Mouse (Mus musculus) left cerebral cortex, adult 18-20 months (tissue): ENCODE data around the gene Obp2b. TPM values are rescaled to one million over a fixed set of nuclear protein-coding genes. Genes with fewer than 3 reads are reported as not detected.

ENCODE experiments used
- DNase-seq, 2 experiments: peaks; one replicate each; pipeline ENCODE4 v3.0.0; 2021 to 2022; ENCODE audit warnings: low spot score in 2 of 2, mixed read lengths in 1 of 2
- total RNA-seq, 2 experiments: library from RNA; stranded (reverse); gene quantifications; 2 replicates each; pipeline ENCODE4 v1.2.3; 2021

Gene Obp2b
- total RNA-seq, 2 experiments from 2014 or later, result not detected

DNA sequence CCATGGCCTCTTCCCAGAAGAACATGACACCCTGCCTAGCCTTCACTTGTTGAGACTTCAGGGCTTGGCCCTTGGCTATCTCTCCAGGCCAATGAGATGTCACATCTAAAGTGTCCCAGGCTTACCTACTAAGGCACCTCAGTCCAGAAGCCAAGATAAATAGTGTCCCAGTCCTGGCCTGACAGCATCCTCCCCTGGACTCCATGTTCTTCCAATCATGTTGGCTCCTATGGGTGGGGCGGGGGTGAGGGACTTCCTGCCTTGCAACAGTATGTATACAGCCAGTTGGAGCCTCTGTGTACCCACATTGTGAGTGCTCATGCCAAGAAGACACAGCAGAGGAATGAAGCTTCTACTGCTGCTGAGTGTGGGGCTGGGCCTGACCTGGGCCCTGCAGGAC, 39.9 kb downstream of the Obp2b start, which contains the start of gene Lcn11:
TSS of gene Lcn11 (plus strand) at position 301 of the 400 bp plus-strand sequence.
- DNase-seq, result no peak

DNA sequence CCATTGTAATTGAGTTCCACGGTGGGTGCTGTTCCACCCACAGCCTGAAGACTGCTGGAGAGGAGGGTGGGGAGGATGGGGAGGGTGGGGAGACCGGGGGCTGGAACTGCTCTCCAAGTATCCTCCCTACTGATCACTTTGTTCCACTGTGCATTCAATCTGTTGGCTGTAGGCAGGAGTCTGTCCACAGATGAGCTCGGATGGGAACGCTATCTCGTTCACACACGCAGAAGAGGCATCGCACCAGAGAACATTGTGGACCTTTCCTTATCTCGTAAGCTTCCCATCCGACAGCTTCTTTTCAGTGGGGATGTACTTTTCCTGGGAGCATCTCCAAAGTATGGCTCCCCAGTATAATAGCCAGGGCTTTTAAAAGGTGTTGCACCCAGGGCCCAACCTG, 42.3 kb downstream of the Obp2b start:
- no peak for DNase-seq

DNA sequence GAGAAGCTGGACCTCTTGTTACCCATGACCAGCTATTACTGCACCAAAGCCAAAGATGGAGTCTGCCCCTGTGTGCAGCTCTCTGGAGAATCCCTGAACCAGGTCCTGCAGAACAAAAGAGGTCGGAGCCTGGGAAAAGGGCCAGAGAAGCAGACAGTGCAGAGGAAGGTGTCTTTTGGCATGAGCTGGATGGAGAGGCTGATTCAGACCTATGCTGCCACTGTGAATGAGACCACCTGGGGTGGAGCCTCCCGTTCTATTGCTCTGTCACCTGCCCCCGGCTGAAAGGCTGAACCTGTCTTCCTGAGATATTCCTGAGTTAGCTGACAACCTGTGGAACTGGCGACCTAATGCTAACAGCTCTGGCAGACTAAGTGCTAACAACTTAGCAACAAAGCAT, 44.1 kb downstream of the Obp2b start:
- DNase-seq, result no peak

DNA sequence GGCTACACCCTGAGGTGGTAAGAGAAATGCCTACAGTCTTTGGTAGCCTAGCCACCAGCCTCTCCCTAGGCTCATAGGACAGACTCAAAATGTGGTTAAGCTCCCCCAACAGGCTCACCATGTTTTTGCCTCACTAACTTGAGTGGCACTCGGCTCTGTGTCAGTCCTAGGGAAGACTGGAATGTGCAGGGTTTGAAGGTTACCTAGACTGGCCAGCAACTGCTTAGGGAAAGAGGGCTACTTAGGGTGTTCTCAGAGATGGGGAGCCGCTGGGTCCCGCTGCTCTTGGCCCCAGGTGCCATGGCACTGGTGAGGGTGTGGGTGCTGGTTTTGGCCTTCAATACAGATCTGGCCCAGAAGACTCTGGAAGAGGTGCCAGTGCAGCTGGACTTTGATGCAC, 45.1 kb downstream of the Obp2b start, which contains the start of gene Gm13539:
TSS of gene Gm13539 (plus strand) at position 301 of the 400 bp plus-strand sequence.
- no peak for DNase-seq

- no peak for DNase-seq
Observed at GRCm38 (mm10) chr2:25785573-25786322, 48.9 kb downstream of the Obp2b start.

GRCm38 (mm10) chr2:25789092-25789491, 52.3 kb downstream of the Obp2b start:
- no peak for DNase-seq

Other genes starting within 250 kb of the Obp2b start
- not detected for gene Lcn12, start 243.1 kb upstream of the Obp2b start, total RNA-seq
- gene Fbxw5, start 236.3 kb upstream of the Obp2b start, total RNA-seq, result 100 to 1,000 TPM; 105 to 114 TPM
- under 1 TPM; 0.52 to 0.74 TPM for gene C8g, start 235.3 kb upstream of the Obp2b start, total RNA-seq
- 10 to 100 TPM; 11.6 to 11.9 TPM for gene Traf2, start 190.1 kb upstream of the Obp2b start, total RNA-seq
- 100 to 1,000 TPM; 199 to 203 TPM for gene Edf1, start 179.2 kb upstream of the Obp2b start, total RNA-seq
- 1 to 10 TPM; 1.1 to 1.3 TPM for gene Mamdc4, start 162.2 kb upstream of the Obp2b start, total RNA-seq
- 10 to 100 TPM; 60.3 to 63.0 TPM for gene Phpt1, start 161.8 kb upstream of the Obp2b start, total RNA-seq
- 10 to 100 TPM; 85.6 to 86.3 TPM for gene Ajm1, start 155.3 kb upstream of the Obp2b start, total RNA-seq
- gene Rabl6, start 128.5 kb upstream of the Obp2b start, total RNA-seq, result 100 to 1,000 TPM; 146 to 150 TPM
- not detected for gene Ccdc183, start 119.3 kb upstream of the Obp2b start, total RNA-seq
- gene Tmem141, start 115.0 kb upstream of the Obp2b start, total RNA-seq, result 10 to 100 TPM; 21.7 to 23.1 TPM
- gene Fcna, start 109.0 kb upstream of the Obp2b start, total RNA-seq, result under 1 TPM; 0.66 to 0.79 TPM
- not detected for gene Lcn8, start 83.9 kb upstream of the Obp2b start, total RNA-seq
- gene Lcn5, start 79.1 kb upstream of the Obp2b start, total RNA-seq, result not detected
- gene Lcn6, start 60.2 kb upstream of the Obp2b start, total RNA-seq, result not detected
- gene Lcn10, start 54.3 kb upstream of the Obp2b start, total RNA-seq, result not detected
- not detected for gene Obp2a, start 37.0 kb upstream of the Obp2b start, total RNA-seq
- 10 to 100 TPM; 89.7 to 94.0 TPM for gene Bmyc, start 30.3 kb upstream of the Obp2b start, total RNA-seq
- gene Lcn3, start 28.6 kb downstream of the Obp2b start, total RNA-seq, result not detected
- gene Lcn11, start 40.0 kb downstream of the Obp2b start, total RNA-seq, result not detected
- gene Gm13539, start 45.2 kb downstream of the Obp2b start, total RNA-seq, result not detected
- gene Glt6d1, start 78.8 kb downstream of the Obp2b start, total RNA-seq, result not detected
- not detected for gene Lcn9, start 86.1 kb downstream of the Obp2b start, total RNA-seq
- not detected for gene Sohlh1, start 110.2 kb downstream of the Obp2b start, total RNA-seq
- 100 to 1,000 TPM; 118 to 130 TPM for gene Kcnt1, start 126.7 kb downstream of the Obp2b start, total RNA-seq
- 100 to 1,000 TPM; 155 to 171 TPM for gene Camsap1, start 246.3 kb downstream of the Obp2b start, total RNA-seq